Comparison of ENCODE assay signal across 26 mouse cellular contexts in genomic region chr6:39945670-39946440, GRCm38 (mm10).
DNase-seq lines count a peak whose midpoint lies in the region; ATAC-seq and TF ChIP-seq lines count a peak whose summit lies in the region.
"Had no signal": no experiment of that assay in that cellular context is flagged by ENCODE, and none has a peak within 500 bp of the region (broad histone marks: within the 10 kb centered on the region; RNA-seq: fewer than 3 reads in every experiment).

No protein-coding gene starts in this region.

- intact Hi-C loops in left cerebral cortex, adult 2 months (cut with DNase I): loop anchor here (1.0 kb wide), 1 partner anchor 42 kb away; no protein-coding TSS in a partner anchor

- no peak for TF ChIP-seq POLR2A in cortical plate, adult 2 months (IDR thresholded peaks at IDR 0.05; ENCODE audit: extremely low read depth, insufficient read depth, low read length)

- no peak overlapping the region for H3K27ac ChIP-seq in forebrain, embryonic 14.5 days (ENCODE audit: low read depth, low read length)
- no peak overlapping the region for H3K27ac ChIP-seq in forebrain, postnatal 0 days (ENCODE audit: low read depth, low read length)
- H3K27ac ChIP-seq in left cerebral cortex, adult 2 months: peak overlapping the region; percentile 4; the same call in 1 of the 2 replicates
- H3K27ac ChIP-seq in cortical plate, adult 2 months (ENCODE audit: insufficient read depth, low read length): peak overlapping the region; percentile 64; the same call in 1 of the 2 replicates
- H3K27ac ChIP-seq in midbrain, embryonic 14.5 days (replicated peaks; ENCODE audit: low read depth, low read length): no peak overlapping the region
- H3K27ac ChIP-seq: heart, embryonic 10.5 days; hindbrain, embryonic 15.5 days; kidney, postnatal 0 days; limb, embryonic 10.5 days; limb, embryonic 15.5 days; liver, embryonic 13.5 days; neural tube, embryonic 15.5 days had no signal

- no peak overlapping the region for H3K9ac ChIP-seq in forebrain, embryonic 14.5 days (ENCODE audit: low read length)
- no peak overlapping the region for H3K9ac ChIP-seq in forebrain, postnatal 0 days
- H3K9ac ChIP-seq in midbrain, embryonic 14.5 days (replicated peaks; ENCODE audit: low read length): no peak overlapping the region
- H3K9ac ChIP-seq: hindbrain, embryonic 15.5 days; limb, embryonic 15.5 days; liver, embryonic 13.5 days; neural tube, embryonic 15.5 days had no signal

- WGBS in forebrain, embryonic 14.5 days: 64% methylated on average over 5 of the region's 5 CpGs
- 68% methylated on average over 5 of the region's 5 CpGs for WGBS in forebrain, postnatal 0 days
- 68% methylated on average over 5 of the region's 5 CpGs for WGBS in midbrain, embryonic 14.5 days

- no peak for TF ChIP-seq CTCF in forebrain, postnatal 0 days (IDR thresholded peaks at IDR 0.05; ENCODE audit: low read depth)
- no peak for TF ChIP-seq CTCF in left cerebral cortex, adult 2 months (IDR thresholded peaks at IDR 0.05)
- no peak for TF ChIP-seq CTCF in cortical plate, adult 2 months (IDR thresholded peaks at IDR 0.05; ENCODE audit: extremely low read depth, insufficient read depth, low read length)

- no peaks in the 10 kb centered on the region for H3K36me3 ChIP-seq in forebrain, embryonic 14.5 days (ENCODE audit: control insufficient read depth, insufficient read depth, low read length)
- no peaks in the 10 kb centered on the region for H3K36me3 ChIP-seq in forebrain, postnatal 0 days (ENCODE audit: insufficient read depth)
- no peaks in the 10 kb centered on the region for H3K36me3 ChIP-seq in midbrain, embryonic 14.5 days (ENCODE audit: control insufficient read depth, insufficient read depth, low read length)
- H3K36me3 ChIP-seq: heart, embryonic 10.5 days; hindbrain, embryonic 15.5 days; limb, embryonic 10.5 days; limb, embryonic 15.5 days; liver, embryonic 13.5 days; neural tube, embryonic 15.5 days had no signal

- DNase-seq in forebrain, embryonic 14.5 days (ENCODE audit: low spot score): no peak
- DNase-seq in forebrain, postnatal 0 days: no peak
- DNase-seq in left cerebral cortex, adult 2 months (ENCODE audit: extremely low spot score in 1 of 2, low spot score in 2 of 2): no peak
- no peak for DNase-seq in left cerebral cortex, adult 11 months (ENCODE audit: low spot score)
- peak; percentile 19 for DNase-seq in midbrain, embryonic 14.5 days
- DNase-seq in Muller cell, postnatal 12 days (ENCODE audit: inconsistent ontology term): no peak
- DNase-seq: cerebellum, adult 18-20 months; gastrocnemius, postnatal 14 days; heart, postnatal 36 days; kidney, adult 18-20 months; kidney, postnatal 4 days; liver, embryonic 13.5 days; lung, adult 18-20 months; lung, postnatal 4 days; spleen, adult 18-20 months; thymus, postnatal 14 days had no signal

- peaks cover 5% of the 10 kb centered on the region; the same call in 1 of the 2 replicates for H3K4me1 ChIP-seq in forebrain, embryonic 14.5 days (ENCODE audit: control insufficient read depth, insufficient read depth, low read length)
- peaks cover 7% of the 10 kb centered on the region; the same call in 1 of the 2 replicates for H3K4me1 ChIP-seq in forebrain, postnatal 0 days (ENCODE audit: insufficient read depth)
- H3K4me1 ChIP-seq in cortical plate, adult 2 months (ENCODE audit: control insufficient read depth, insufficient read depth, low read length): peaks cover 13% of the 10 kb centered on the region
- peaks cover 10% of the 10 kb centered on the region for H3K4me1 ChIP-seq in midbrain, embryonic 14.5 days (ENCODE audit: control insufficient read depth, insufficient read depth, low read length)
- H3K4me1 ChIP-seq: heart, embryonic 10.5 days; limb, embryonic 15.5 days; liver, embryonic 13.5 days; megakaryocyte, embryonic 14.5 days; neural tube, embryonic 15.5 days had no signal

- H3K4me2 ChIP-seq in forebrain, embryonic 14.5 days (ENCODE audit: low read length): no peak overlapping the region
- H3K4me2 ChIP-seq in forebrain, postnatal 0 days (ENCODE audit: low read depth): no peak overlapping the region
- H3K4me2 ChIP-seq in midbrain, embryonic 14.5 days (ENCODE audit: low read length): no peak overlapping the region
- H3K4me2 ChIP-seq: hindbrain, embryonic 15.5 days; limb, embryonic 15.5 days; liver, embryonic 13.5 days; neural tube, embryonic 15.5 days had no signal

- no peaks in the 10 kb centered on the region for H3K27me3 ChIP-seq in forebrain, embryonic 14.5 days (replicated peaks; ENCODE audit: control insufficient read depth, insufficient read depth, low read length)
- no peaks in the 10 kb centered on the region for H3K27me3 ChIP-seq in forebrain, postnatal 0 days (ENCODE audit: insufficient read depth, low read length)
- H3K27me3 ChIP-seq in midbrain, embryonic 14.5 days (ENCODE audit: control insufficient read depth, insufficient read depth, low read length): no peaks in the 10 kb centered on the region
- H3K27me3 ChIP-seq: hindbrain, embryonic 15.5 days; limb, embryonic 15.5 days; liver, embryonic 13.5 days; megakaryocyte, embryonic 14.5 days; neural tube, embryonic 15.5 days had no signal

- H3K9me3 ChIP-seq in forebrain, embryonic 14.5 days (replicated peaks; ENCODE audit: control insufficient read depth, low read length): no peaks in the 10 kb centered on the region
- H3K9me3 ChIP-seq in forebrain, postnatal 0 days (ENCODE audit: low read length): no peaks in the 10 kb centered on the region
- no peaks in the 10 kb centered on the region for H3K9me3 ChIP-seq in midbrain, embryonic 14.5 days (ENCODE audit: control insufficient read depth, low read length)
- H3K9me3 ChIP-seq: heart, embryonic 10.5 days; hindbrain, embryonic 15.5 days; limb, embryonic 10.5 days; limb, embryonic 15.5 days; liver, embryonic 13.5 days; neural tube, embryonic 15.5 days had no signal

- peak; percentile 29 for ATAC-seq in forebrain, embryonic 14.5 days
- ATAC-seq in forebrain, postnatal 0 days: no peak
- ATAC-seq in midbrain, embryonic 14.5 days (ENCODE audit: low FRiP score, low TSS enrichment): no peak
- ATAC-seq: CD4-positive, CD25-positive, alpha-beta regulatory T cell, adult 4 months; lung, postnatal 0 days had no signal

- no peak overlapping the region for H3K4me3 ChIP-seq in forebrain, embryonic 14.5 days (ENCODE audit: low read depth, low read length)
- no peak overlapping the region for H3K4me3 ChIP-seq in forebrain, postnatal 0 days (ENCODE audit: low read depth, low read length)
- H3K4me3 ChIP-seq in left cerebral cortex, adult 2 months: no peak overlapping the region
- H3K4me3 ChIP-seq in cortical plate, adult 2 months (ENCODE audit: insufficient read depth, low read length): no peak overlapping the region
- H3K4me3 ChIP-seq in midbrain, embryonic 14.5 days (replicated peaks; ENCODE audit: low read depth, low read length): no peak overlapping the region
- H3K4me3 ChIP-seq: heart, embryonic 10.5 days; hindbrain, embryonic 15.5 days; limb, embryonic 10.5 days; limb, embryonic 15.5 days; liver, embryonic 13.5 days; megakaryocyte, embryonic 14.5 days; neural tube, embryonic 15.5 days had no signal

Comparison
In these comparisons a context has a peak if more than half of its experiments do, and no peak if none do; other contexts are left out.
1. H3K27ac ChIP-seq: peak in left cerebral cortex, adult 2 months (single experiment) and cortical plate, adult 2 months (single experiment); none in forebrain, embryonic 14.5 days (single experiment), forebrain, postnatal 0 days (single experiment) and midbrain, embryonic 14.5 days (single experiment).